Mouse (Mus musculus): ENCODE measurements at regions not wholly inside any gene's neighbourhood (a gene's known extent, or its start where the extent isn't known, plus 50 kb on each side); places are given as distances from the start of the nearest gene placed in this dataset.

DNA sequence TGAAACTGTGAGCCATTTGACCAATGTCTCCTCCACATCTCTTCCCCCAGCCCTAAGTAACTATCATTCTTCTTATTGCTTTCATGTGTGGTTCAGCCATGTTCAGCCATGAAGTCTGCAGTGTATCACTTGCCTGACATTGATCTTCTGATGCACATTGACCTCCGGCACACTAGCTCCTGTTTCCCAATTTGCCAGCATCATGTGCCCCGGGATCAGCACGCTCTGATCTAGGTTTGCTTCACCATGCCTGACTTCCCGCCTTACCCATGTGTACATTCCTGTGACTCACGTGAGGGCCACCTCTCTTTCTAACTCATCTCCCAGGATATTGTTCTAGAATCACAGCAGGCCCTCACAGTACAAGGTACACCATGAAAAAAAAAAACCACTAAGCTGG lies 277.9 kb downstream of the Foxo1 start:
- 70% methylated on average over 5 of the region's 5 CpGs for WGBS (ENCODE audit: insufficient replicate concordance)
- H3K9ac ChIP-seq (replicated peaks): no peak overlapping the region
- no peak overlapping the region for H3K4me2 ChIP-seq (ENCODE audit: low read depth)
- no peak for ATAC-seq (ENCODE audit: insufficient read depth)
- H3K4me3 ChIP-seq (ENCODE audit: insufficient read depth in 1 of 2, low read depth in 2 of 2, low read length in 2 of 2): no peak overlapping the region
- DNase-seq (ENCODE audit: low read depth in 3 of 3, low spot score in 3 of 3): no peak
- no peaks in the 10 kb centered on the region for H3K36me3 ChIP-seq (replicated peaks; ENCODE audit: control insufficient read depth, insufficient read depth, low read depth)
- H3K27ac ChIP-seq: no peak overlapping the region
- TF ChIP-seq EP300 (IDR thresholded peaks at IDR 0.05; ENCODE audit: low read depth): no peak
- TF ChIP-seq CTCF (IDR thresholded peaks at IDR 0.05; ENCODE audit: low read depth): no peak
- H3K27me3 ChIP-seq (ENCODE audit: control insufficient read depth, insufficient read depth, low read length): no peaks in the 10 kb centered on the region
- H3K4me1 ChIP-seq (replicated peaks; ENCODE audit: control insufficient read depth in 2 of 2, insufficient read depth in 2 of 2, low read length in 1 of 2): peaks cover 0 to 7% of the 10 kb centered on the region in 2 experiments; a peak in 1 of 4 replicates
- no peaks in the 10 kb centered on the region for H3K9me3 ChIP-seq (ENCODE audit: control insufficient read depth, low read length)

DNA sequence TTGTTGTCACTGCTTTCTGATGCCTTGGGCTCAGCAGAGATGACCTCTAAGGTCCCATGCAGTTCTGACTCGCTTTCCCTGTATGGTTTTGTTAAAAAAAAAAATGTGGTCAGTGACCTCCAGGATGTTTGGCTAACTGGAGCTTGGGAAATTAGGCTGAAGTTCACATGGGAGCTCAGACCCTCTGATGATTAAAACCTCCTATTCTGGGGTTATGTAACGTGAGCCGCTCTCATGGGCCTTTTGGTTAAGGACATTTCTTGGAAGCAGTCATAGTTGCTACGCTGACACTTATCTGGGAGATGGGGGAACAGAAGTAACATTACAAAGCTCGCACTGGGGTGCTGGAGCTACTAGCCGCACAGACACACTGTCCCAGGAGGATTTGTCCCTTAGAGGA lies 274.9 kb downstream of the Foxo1 start:
- TF ChIP-seq CTCF (IDR thresholded peaks at IDR 0.05; ENCODE audit: low read depth): no peak
- no peak for TF ChIP-seq EP300 (IDR thresholded peaks at IDR 0.05; ENCODE audit: low read depth)
- H3K27me3 ChIP-seq (ENCODE audit: control insufficient read depth, insufficient read depth, low read length): no peaks in the 10 kb centered on the region
- H3K4me2 ChIP-seq (ENCODE audit: low read depth): no peak overlapping the region
- 60% methylated on average over 6 of the region's 6 CpGs for WGBS (ENCODE audit: insufficient replicate concordance)
- H3K27ac ChIP-seq: no peak overlapping the region
- no peak overlapping the region for H3K4me3 ChIP-seq (ENCODE audit: insufficient read depth in 1 of 2, low read depth in 2 of 2, low read length in 2 of 2)
- peaks cover 0 to 6% of the 10 kb centered on the region in 2 experiments; a peak in 1 of 4 replicates for H3K4me1 ChIP-seq (replicated peaks; ENCODE audit: control insufficient read depth in 2 of 2, insufficient read depth in 2 of 2, low read length in 1 of 2)
- no peaks in the 10 kb centered on the region for H3K36me3 ChIP-seq (replicated peaks; ENCODE audit: control insufficient read depth, insufficient read depth, low read depth)
- H3K9ac ChIP-seq (replicated peaks): no peak overlapping the region
- DNase-seq (ENCODE audit: low read depth in 3 of 3, low spot score in 3 of 3) (no peak), ATAC-seq (ENCODE audit: insufficient read depth) (no peak)
- no peaks in the 10 kb centered on the region for H3K9me3 ChIP-seq (ENCODE audit: control insufficient read depth, low read length)

DNA sequence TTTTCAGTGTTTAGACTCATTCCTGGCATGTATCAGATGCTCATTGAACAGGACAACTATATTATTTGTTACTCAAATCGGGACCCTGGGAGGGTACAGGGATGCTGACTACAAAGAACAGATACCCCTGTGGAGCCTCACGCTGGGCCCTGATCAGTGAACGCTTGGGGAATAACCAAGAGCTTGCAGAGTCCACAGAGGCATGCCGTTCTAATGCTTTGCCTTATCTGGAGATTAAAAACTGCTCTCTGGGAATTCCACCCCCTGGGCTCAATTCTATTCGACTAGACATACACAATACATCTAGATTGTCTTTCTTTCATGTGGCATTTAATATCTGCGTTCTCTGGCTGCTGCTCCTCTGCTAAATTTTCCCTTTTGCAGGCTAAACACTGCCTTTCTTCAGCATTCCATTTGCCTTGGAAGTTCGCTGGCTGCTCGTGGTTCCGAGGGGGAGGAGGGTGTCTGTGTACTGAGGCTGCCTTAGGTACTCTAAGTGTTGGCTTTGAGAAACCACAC lies 272.8 kb downstream of the Foxo1 start:
- Histone ChIP-seq H3K27me3 (ENCODE audit: control insufficient read depth, insufficient read depth, low read length) (no peaks in the 10 kb centered on the region), H3K4me2 (ENCODE audit: low read depth) (no peak overlapping the region), H3K4me3 (ENCODE audit: insufficient read depth in 1 of 2, low read depth in 2 of 2, low read length in 2 of 2) (no peak overlapping the region), H3K9me3 (ENCODE audit: control insufficient read depth, low read length) (no peaks in the 10 kb centered on the region), H3K9ac (replicated peaks) (no peak overlapping the region), H3K36me3 (replicated peaks; ENCODE audit: control insufficient read depth, insufficient read depth, low read depth) (no peaks in the 10 kb centered on the region), H3K4me1 (replicated peaks; ENCODE audit: control insufficient read depth in 2 of 2, insufficient read depth in 2 of 2, low read length in 1 of 2) (peaks cover 0 to 6% of the 10 kb centered on the region in 2 experiments; a peak in 1 of 4 replicates), H3K27ac (no peak overlapping the region)
- 52% methylated on average over 9 of the region's 9 CpGs for WGBS (ENCODE audit: insufficient replicate concordance)
- TF ChIP-seq CTCF (IDR thresholded peaks at IDR 0.05; ENCODE audit: low read depth) (no peak), EP300 (IDR thresholded peaks at IDR 0.05; ENCODE audit: low read depth) (no peak)
- DNase-seq (ENCODE audit: low read depth in 3 of 3, low spot score in 3 of 3) (no peak), ATAC-seq (ENCODE audit: insufficient read depth) (no peak)

DNA sequence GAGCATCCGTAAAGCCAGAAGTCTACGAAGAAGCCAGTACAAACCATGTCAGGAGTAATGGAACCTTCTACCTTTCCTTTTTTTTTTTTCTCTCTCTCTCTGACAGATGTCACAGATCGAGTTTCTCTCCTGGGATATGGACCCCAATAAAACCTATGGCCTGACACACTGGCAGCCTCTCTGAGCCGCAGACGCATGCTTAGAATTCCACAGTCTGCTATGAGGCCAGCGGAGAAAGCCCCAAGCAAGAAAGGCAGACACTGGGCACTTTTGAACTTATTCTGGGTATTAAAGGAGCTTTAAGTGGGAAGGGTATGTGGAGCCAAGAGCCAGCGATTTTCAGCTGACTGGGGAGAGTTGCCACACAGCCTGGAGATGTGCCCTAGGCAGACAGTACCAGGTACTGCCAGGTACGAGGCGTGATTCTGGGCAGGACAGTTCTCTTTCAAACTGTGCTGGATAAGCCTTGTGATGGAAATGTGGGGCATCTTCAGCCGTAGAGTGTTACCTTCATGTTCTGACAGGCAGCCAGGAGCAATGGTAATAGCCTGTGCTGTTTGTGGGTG lies 271.8 kb downstream of the Foxo1 start:
- no peak overlapping the region for H3K4me2 ChIP-seq (ENCODE audit: low read depth)
- H3K36me3 ChIP-seq (replicated peaks; ENCODE audit: control insufficient read depth, insufficient read depth, low read depth): no peaks in the 10 kb centered on the region
- no peak overlapping the region for H3K9ac ChIP-seq (replicated peaks)
- no peak for ATAC-seq (ENCODE audit: insufficient read depth)
- no peaks in the 10 kb centered on the region for H3K9me3 ChIP-seq (ENCODE audit: control insufficient read depth, low read length)
- 63% methylated on average over 10 of the region's 10 CpGs for WGBS (ENCODE audit: insufficient replicate concordance)
- no peak overlapping the region for H3K4me3 ChIP-seq (ENCODE audit: insufficient read depth in 1 of 2, low read depth in 2 of 2, low read length in 2 of 2)
- peaks cover 0 to 6% of the 10 kb centered on the region in 2 experiments; a peak in 1 of 4 replicates for H3K4me1 ChIP-seq (replicated peaks; ENCODE audit: control insufficient read depth in 2 of 2, insufficient read depth in 2 of 2, low read length in 1 of 2)
- DNase-seq (ENCODE audit: low read depth in 3 of 3, low spot score in 3 of 3): no peak
- no peaks in the 10 kb centered on the region for H3K27me3 ChIP-seq (ENCODE audit: control insufficient read depth, insufficient read depth, low read length)
- H3K27ac ChIP-seq: no peak overlapping the region
- TF ChIP-seq EP300 (IDR thresholded peaks at IDR 0.05; ENCODE audit: low read depth) (no peak), CTCF (IDR thresholded peaks at IDR 0.05; ENCODE audit: low read depth) (no peak)

DNA sequence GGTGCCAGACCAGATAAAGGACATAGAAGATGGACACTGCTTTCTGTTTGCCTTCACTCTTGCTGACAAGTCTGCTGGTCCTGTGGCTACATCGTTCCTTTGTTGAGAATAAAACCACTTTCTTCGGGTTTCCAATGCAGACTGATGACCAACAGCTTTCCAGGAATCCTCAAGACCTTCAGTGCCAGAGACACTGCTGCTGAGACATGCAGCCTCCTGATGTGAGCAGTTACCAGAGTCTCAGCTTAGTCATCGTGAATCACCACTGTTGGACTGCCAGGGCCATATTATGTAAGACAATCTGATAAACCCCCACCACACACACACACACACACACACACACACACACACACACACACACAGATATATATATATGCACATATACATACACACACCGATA lies 270.2 kb downstream of the Foxo1 start:
- no peak for ATAC-seq (ENCODE audit: insufficient read depth)
- no peak for TF ChIP-seq CTCF (IDR thresholded peaks at IDR 0.05; ENCODE audit: low read depth)
- TF ChIP-seq EP300 (IDR thresholded peaks at IDR 0.05; ENCODE audit: low read depth): no peak
- 50% methylated on average over 4 of the region's 4 CpGs for WGBS (ENCODE audit: insufficient replicate concordance)

More for the DNA sequence above, 270.2 kb downstream of the Foxo1 start:
- peaks cover 0 to 3% of the 10 kb centered on the region in 2 experiments; a peak in 1 of 4 replicates for H3K4me1 ChIP-seq (replicated peaks; ENCODE audit: control insufficient read depth in 2 of 2, insufficient read depth in 2 of 2, low read length in 1 of 2)
- no peaks in the 10 kb centered on the region for H3K9me3 ChIP-seq (ENCODE audit: control insufficient read depth, low read length)
- H3K27ac ChIP-seq: no peak overlapping the region
- DNase-seq (ENCODE audit: low read depth in 3 of 3, low spot score in 3 of 3): no peak
- H3K4me2 ChIP-seq (ENCODE audit: low read depth): no peak overlapping the region
- no peak overlapping the region for H3K4me3 ChIP-seq (ENCODE audit: insufficient read depth in 1 of 2, low read depth in 2 of 2, low read length in 2 of 2)
- H3K9ac ChIP-seq (replicated peaks): no peak overlapping the region
- H3K27me3 ChIP-seq (ENCODE audit: control insufficient read depth, insufficient read depth, low read length): no peaks in the 10 kb centered on the region
- no peaks in the 10 kb centered on the region for H3K36me3 ChIP-seq (replicated peaks; ENCODE audit: control insufficient read depth, insufficient read depth, low read depth)
